ENCODE assay signal across 17 mouse cellular contexts in the genomic region with DNA sequence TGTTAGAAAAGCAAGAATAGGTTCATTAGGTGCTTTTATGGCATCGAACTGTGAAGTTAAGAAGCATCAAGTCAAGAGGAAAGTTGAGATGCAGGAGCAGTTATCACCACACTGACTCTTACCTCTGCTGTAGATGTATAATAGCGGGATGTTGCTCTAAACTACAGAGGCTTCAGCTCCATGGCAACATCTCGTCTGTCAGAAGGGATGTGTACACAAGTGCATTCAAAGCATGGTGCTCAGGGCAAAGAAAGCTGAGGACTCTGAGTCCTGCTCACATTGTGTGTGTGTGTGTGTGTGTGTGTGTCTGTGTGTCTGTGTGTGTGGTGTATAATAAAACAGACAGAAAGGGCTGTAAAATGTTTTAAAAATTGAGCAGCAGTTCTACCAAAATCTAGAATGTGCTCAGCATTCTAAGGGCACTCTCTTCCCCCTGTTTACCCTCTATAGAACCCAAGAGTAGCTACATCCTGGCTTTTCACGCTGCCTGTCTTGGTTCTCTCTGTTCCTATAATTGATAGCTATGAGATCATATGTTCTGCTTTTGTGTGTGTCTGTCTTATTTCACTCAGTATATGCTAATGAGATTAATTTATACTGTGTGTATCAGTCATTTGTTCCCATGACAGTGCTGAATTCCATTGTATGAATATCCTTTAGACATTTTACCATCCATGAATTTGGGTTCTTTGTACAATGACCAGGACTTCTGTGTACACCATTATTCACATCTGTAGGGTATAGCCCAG. TPM values are rescaled to one million over a fixed set of nuclear protein-coding genes. Genes with fewer than 3 reads are reported as not detected.
DNase-seq lines count a peak whose midpoint lies in the region; ATAC-seq and TF ChIP-seq lines count a peak whose summit lies in the region.
"Had no signal": no experiment of that assay in that cellular context is flagged by ENCODE, and none has a peak within 500 bp of the region (broad histone marks: within the 10 kb centered on the region; RNA-seq: fewer than 3 reads in every experiment).

No protein-coding gene starts in this region.

- H3K27ac ChIP-seq in hindbrain, embryonic 12.5 days, result no peak overlapping the region
- H3K27ac ChIP-seq in hindbrain, postnatal 0 days, result no peak overlapping the region
- H3K27ac ChIP-seq in midbrain, embryonic 16.5 days (ENCODE audit: low read length), result no peak overlapping the region
- no peak overlapping the region for H3K27ac ChIP-seq in heart, embryonic 12.5 days (ENCODE audit: poor library complexity, severe bottlenecking)
- H3K27ac ChIP-seq: embryonic facial prominence, embryonic 15.5 days; intestine, embryonic 15.5 days; kidney, embryonic 15.5 days; limb, embryonic 15.5 days had no signal

- no peak overlapping the region for H3K4me3 ChIP-seq in hindbrain, embryonic 12.5 days
- no peak overlapping the region for H3K4me3 ChIP-seq in hindbrain, postnatal 0 days (ENCODE audit: low read length)
- H3K4me3 ChIP-seq in midbrain, embryonic 16.5 days (ENCODE audit: low read depth, low read length), result no peak overlapping the region
- no peak overlapping the region for H3K4me3 ChIP-seq in heart, embryonic 12.5 days
- H3K4me3 ChIP-seq: embryonic facial prominence, embryonic 15.5 days; intestine, embryonic 15.5 days; kidney, embryonic 15.5 days; limb, embryonic 15.5 days; megakaryocyte, embryonic 14.5 days had no signal

- no peaks in the 10 kb centered on the region for H3K9me3 ChIP-seq in hindbrain, embryonic 12.5 days (replicated peaks)
- H3K9me3 ChIP-seq in hindbrain, postnatal 0 days (ENCODE audit: low read length), result no peaks in the 10 kb centered on the region
- no peaks in the 10 kb centered on the region for H3K9me3 ChIP-seq in midbrain, embryonic 16.5 days (replicated peaks; ENCODE audit: control insufficient read depth, low read length, poor library complexity, severe bottlenecking)
- H3K9me3 ChIP-seq in heart, embryonic 12.5 days (replicated peaks), result no peaks in the 10 kb centered on the region
- H3K9me3 ChIP-seq: embryonic facial prominence, embryonic 15.5 days; intestine, embryonic 15.5 days; kidney, embryonic 15.5 days; limb, embryonic 15.5 days; megakaryocyte, embryonic 14.5 days had no signal

- H3K4me2 ChIP-seq in hindbrain, embryonic 12.5 days (replicated peaks), result no peak overlapping the region
- H3K4me2 ChIP-seq in hindbrain, postnatal 0 days (ENCODE audit: low read depth, low read length), result no peak overlapping the region
- H3K4me2 ChIP-seq in midbrain, embryonic 16.5 days (ENCODE audit: low read length), result no peak overlapping the region
- no peak overlapping the region for H3K4me2 ChIP-seq in heart, embryonic 12.5 days
- H3K4me2 ChIP-seq: embryonic facial prominence, embryonic 15.5 days; intestine, embryonic 15.5 days; kidney, embryonic 15.5 days; limb, embryonic 15.5 days had no signal

- TF ChIP-seq CTCF in hindbrain, postnatal 0 days (IDR thresholded peaks at IDR 0.05; ENCODE audit: low read depth), result no peak
- no peak for TF ChIP-seq CTCF in brain, embryonic 14.5 days (IDR thresholded peaks at IDR 0.05; ENCODE audit: borderline replicate concordance, extremely low read depth, insufficient read depth, insufficient read length)

- DNase-seq in hindbrain, postnatal 0 days (ENCODE audit: low spot score), result no peak
- DNase-seq in brain, embryonic 14.5 days (ENCODE audit: low read depth), result peak; percentile 42
- no peak for DNase-seq in adrenal gland, postnatal 36 days
- DNase-seq: cerebellum, adult 9-11 months; gastrocnemius, postnatal 25 days; heart, postnatal 14 days; liver, postnatal 0 days; lung, postnatal 14 days had no signal

- no peaks in the 10 kb centered on the region for H3K27me3 ChIP-seq in hindbrain, embryonic 12.5 days
- no peaks in the 10 kb centered on the region for H3K27me3 ChIP-seq in hindbrain, postnatal 0 days (ENCODE audit: insufficient read depth, low read length)
- no peaks in the 10 kb centered on the region for H3K27me3 ChIP-seq in midbrain, embryonic 16.5 days (ENCODE audit: control insufficient read depth, insufficient read depth, low read depth, low read length)
- no peaks in the 10 kb centered on the region for H3K27me3 ChIP-seq in heart, embryonic 12.5 days (replicated peaks)
- H3K27me3 ChIP-seq: embryonic facial prominence, embryonic 15.5 days; intestine, embryonic 15.5 days; kidney, embryonic 15.5 days; limb, embryonic 15.5 days; megakaryocyte, embryonic 14.5 days had no signal

- TF ChIP-seq POLR2A in brain, embryonic 14.5 days (IDR thresholded peaks at IDR 0.05; ENCODE audit: borderline replicate concordance, extremely low read depth, insufficient read depth, insufficient read length, poor library complexity, severe bottlenecking), result no peak

- WGBS in hindbrain, embryonic 12.5 days, result 53% methylated on average over 4 of the region's 4 CpGs
- 50% methylated on average over 4 of the region's 4 CpGs for WGBS in hindbrain, postnatal 0 days
- WGBS in midbrain, embryonic 16.5 days, result 45% methylated on average over 4 of the region's 4 CpGs
- WGBS in heart, embryonic 12.5 days, result 75% methylated on average over 4 of the region's 4 CpGs

- H3K4me1 ChIP-seq in hindbrain, embryonic 12.5 days, result 0 out of 2 replicates have a peak, but pooled peaks cover 4% of the 10 kb centered on the region
- H3K4me1 ChIP-seq in hindbrain, postnatal 0 days (ENCODE audit: insufficient read depth, low read length), result no peaks in the 10 kb centered on the region
- H3K4me1 ChIP-seq in midbrain, embryonic 16.5 days (ENCODE audit: control insufficient read depth, insufficient read depth, low read length), result peaks cover 4% of the 10 kb centered on the region; the same call in 1 of the 2 replicates
- no peaks in the 10 kb centered on the region for H3K4me1 ChIP-seq in heart, embryonic 12.5 days (replicated peaks)
- H3K4me1 ChIP-seq: embryonic facial prominence, embryonic 15.5 days; intestine, embryonic 15.5 days; kidney, embryonic 15.5 days; limb, embryonic 15.5 days had no signal

- H3K9ac ChIP-seq in hindbrain, embryonic 12.5 days, result no peak overlapping the region
- no peak overlapping the region for H3K9ac ChIP-seq in hindbrain, postnatal 0 days (replicated peaks; ENCODE audit: low read length)
- H3K9ac ChIP-seq in midbrain, embryonic 16.5 days (ENCODE audit: low read depth, low read length), result no peak overlapping the region
- H3K9ac ChIP-seq in heart, embryonic 12.5 days, result no peak overlapping the region
- H3K9ac ChIP-seq: embryonic facial prominence, embryonic 15.5 days; intestine, embryonic 15.5 days; kidney, embryonic 15.5 days; limb, embryonic 15.5 days; liver, postnatal 0 days had no signal

- ATAC-seq in hindbrain, embryonic 12.5 days (ENCODE audit: low FRiP score), result peak; percentile 56
- ATAC-seq in hindbrain, postnatal 0 days, result no peak
- peak; percentile 29 for ATAC-seq in CD4-positive, CD25-positive, alpha-beta regulatory T cell, adult 4 months
- peak; percentile 67; the same call in 1 of the 2 replicates for ATAC-seq in midbrain, embryonic 16.5 days
- ATAC-seq in heart, embryonic 12.5 days (ENCODE audit: insufficient number of reproducible peaks, low FRiP score), result no peak
- ATAC-seq: intestine, embryonic 15.5 days; liver, postnatal 0 days had no signal

- no peaks in the 10 kb centered on the region for H3K36me3 ChIP-seq in hindbrain, embryonic 12.5 days
- no peaks in the 10 kb centered on the region for H3K36me3 ChIP-seq in hindbrain, postnatal 0 days (ENCODE audit: insufficient read depth, low read length)
- H3K36me3 ChIP-seq in midbrain, embryonic 16.5 days (ENCODE audit: control insufficient read depth, insufficient read depth, low read length), result no peaks in the 10 kb centered on the region
- no peaks in the 10 kb centered on the region; the same call in 1 of the 2 replicates for H3K36me3 ChIP-seq in heart, embryonic 12.5 days
- H3K36me3 ChIP-seq: embryonic facial prominence, embryonic 15.5 days; intestine, embryonic 15.5 days; kidney, embryonic 15.5 days; limb, embryonic 15.5 days had no signal

RNA-seq across cellular contexts. Expression of gene Hivep2, which starts 39.1 kb away (rescaled TPM):
- polyA plus RNA-seq in hindbrain, embryonic 12.5 days (2016; fragmentation: Nextera tagmentation; extraction: Ambion mirVana), result 6.5 and 8.3 TPM in 2 replicates
- 43.5 and 45.8 TPM in 2 replicates for total RNA-seq in hindbrain, postnatal 0 days (2014; rRNA removed)
- 11.8 and 13.6 TPM in 2 replicates for polyA plus RNA-seq in hindbrain, postnatal 0 days (2015; fragmentation: Nextera tagmentation; extraction: Ambion mirVana)
- 10 to 100 TPM; 20.2 to 20.7 TPM for polyA plus RNA-seq in CD4-positive, CD25-positive, alpha-beta regulatory T cell, adult 4 months (2017; shearing (Covaris generic))
- polyA plus RNA-seq in brain, embryonic 14.5 days (2012; rRNA removed), result 18.0 and 18.6 TPM in 2 replicates
- polyA plus RNA-seq in midbrain, embryonic 16.5 days (2015; fragmentation: Nextera tagmentation; extraction: Ambion mirVana), result 10.7 and 11.0 TPM in 2 replicates
- total RNA-seq in adrenal gland, postnatal 36 days (2021), result 10 to 100 TPM; 33.7 to 35.1 TPM
- polyA plus RNA-seq in heart, embryonic 12.5 days (2016; fragmentation: Nextera tagmentation; extraction: Ambion mirVana), result 5.3 and 5.8 TPM in 2 replicates

Comparison
In these comparisons a context has a peak if more than half of its experiments do, and no peak if none do; other contexts are left out.
1. ATAC-seq: peak in hindbrain, embryonic 12.5 days (single experiment), CD4-positive, CD25-positive, alpha-beta regulatory T cell, adult 4 months (single experiment) and midbrain, embryonic 16.5 days (single experiment); none in hindbrain, postnatal 0 days (single experiment) and heart, embryonic 12.5 days (single experiment).